Mouse (Mus musculus) left cerebral cortex, adult 9 months (tissue): ENCODE data around the gene Ercc6.
A peak's percentile ranks its signal among the peaks of the same experiment; 100 is the strongest.

Experiments used
- DNase-seq, 2 experiments: peaks; one replicate each; pipeline ENCODE4 v3.0.0; 2022; ENCODE audit warnings: low spot score in 2 of 2

Ercc6 gene

GRCm38 (mm10) chr14:32518543-32518942 lies 5.2 kb downstream of the Ercc6 start:
- no peak for DNase-seq

- no peak for DNase-seq
Measured at GRCm38 (mm10) chr14:32520400-32520926, 7.1 kb downstream of the Ercc6 start.

DNA sequence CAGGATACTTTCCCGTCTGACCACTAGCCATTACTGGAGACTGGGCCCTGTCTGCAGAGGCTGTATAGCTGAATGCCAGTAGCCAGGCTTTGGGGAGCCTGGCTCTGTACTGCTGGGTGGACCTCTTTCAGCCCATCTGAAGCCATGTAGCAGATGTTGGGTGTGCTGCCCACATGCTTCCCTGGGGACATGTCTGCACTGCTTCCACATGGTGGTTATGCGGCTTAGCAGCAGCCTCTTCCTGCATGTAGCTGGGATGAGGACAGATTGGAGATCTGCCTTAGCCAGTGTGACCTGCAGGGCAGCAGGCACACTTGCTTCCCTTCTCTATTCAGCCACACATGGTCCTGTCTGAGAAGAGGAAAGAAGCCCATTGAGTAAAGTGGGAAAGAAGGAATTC lies 9.0 kb downstream of the Ercc6 start:
- DNase-seq = no peak

- DNase-seq = no peak
Measured at GRCm38 (mm10) chr14:32524071-32524470, 10.8 kb downstream of the Ercc6 start.

- DNase-seq = no peak
Measured at GRCm38 (mm10) chr14:32525996-32526705, 12.8 kb downstream of the Ercc6 start.

GRCm38 (mm10) chr14:32527211-32527610 lies 13.9 kb downstream of the Ercc6 start:
- no peak for DNase-seq

DNA sequence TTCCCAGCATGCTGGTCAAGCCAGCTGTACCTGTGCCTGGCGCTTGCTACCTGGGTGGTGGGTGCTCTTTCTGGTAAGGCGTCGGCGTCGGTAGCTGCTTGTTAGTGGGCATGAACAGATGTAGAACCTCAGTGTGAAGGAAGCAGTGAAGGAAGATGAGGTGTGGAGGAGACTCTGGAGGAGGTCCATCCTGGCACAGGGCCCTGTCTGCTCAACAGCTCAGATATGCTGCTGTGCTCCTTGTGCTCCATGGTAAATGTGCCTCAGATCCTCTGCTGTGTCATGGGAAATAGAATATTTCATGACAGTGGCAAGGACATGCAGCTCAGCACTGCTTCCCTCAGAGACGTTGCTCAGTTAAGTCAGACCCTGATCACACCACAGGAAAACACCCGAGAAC lies 15.7 kb downstream of the Ercc6 start:
- DNase-seq = peak in 1 of 2 experiments; percentile 75

DNA sequence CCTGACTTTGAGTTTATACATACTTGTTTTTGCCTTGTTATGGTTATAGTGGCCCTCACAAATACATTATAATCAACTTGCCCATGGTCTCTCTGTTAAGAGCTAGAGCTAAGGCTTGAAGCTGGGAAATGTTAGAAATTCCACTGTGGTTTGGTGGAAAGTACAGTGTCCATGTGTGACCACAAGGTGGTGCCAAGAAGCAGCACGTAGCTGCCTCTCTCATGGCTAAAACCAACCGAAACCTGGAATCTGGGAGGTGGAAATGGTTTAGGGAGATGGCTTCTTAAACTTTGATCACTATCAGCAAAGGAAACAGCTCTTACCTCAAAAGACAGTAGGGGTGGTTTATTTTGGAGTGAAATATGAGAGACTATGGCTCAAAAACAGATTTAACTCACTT lies 17.6 kb downstream of the Ercc6 start:
- peak in 1 of 2 experiments; percentile 53 for DNase-seq

GRCm38 (mm10) chr14:32531371-32531770 lies 18.1 kb downstream of the Ercc6 start:
- DNase-seq = no peak

- DNase-seq = no peak
Measured at GRCm38 (mm10) chr14:32532381-32533147, 19.2 kb downstream of the Ercc6 start.

DNA sequence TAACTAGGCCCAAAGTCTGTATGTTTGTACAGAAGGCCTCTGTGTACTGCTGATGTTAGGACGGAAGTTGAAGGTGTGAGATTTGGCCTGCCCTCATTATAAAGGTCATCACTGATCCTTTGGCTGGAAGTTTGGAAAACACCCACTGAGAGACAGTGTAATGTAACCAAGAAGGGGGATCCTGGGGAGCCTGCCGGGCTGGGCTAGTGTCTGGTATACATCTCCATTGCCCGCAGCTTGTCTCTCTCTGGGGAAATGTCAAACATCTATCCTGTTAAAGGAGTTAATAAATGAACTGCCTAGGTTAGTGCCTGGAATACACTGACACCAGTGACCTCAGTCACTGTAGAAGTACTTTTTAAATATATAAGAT lies 19.8 kb downstream of the Ercc6 start:
- no peak for DNase-seq

GRCm38 (mm10) chr14:32533656-32534055 lies 20.3 kb downstream of the Ercc6 start:
- no peak for DNase-seq

DNA sequence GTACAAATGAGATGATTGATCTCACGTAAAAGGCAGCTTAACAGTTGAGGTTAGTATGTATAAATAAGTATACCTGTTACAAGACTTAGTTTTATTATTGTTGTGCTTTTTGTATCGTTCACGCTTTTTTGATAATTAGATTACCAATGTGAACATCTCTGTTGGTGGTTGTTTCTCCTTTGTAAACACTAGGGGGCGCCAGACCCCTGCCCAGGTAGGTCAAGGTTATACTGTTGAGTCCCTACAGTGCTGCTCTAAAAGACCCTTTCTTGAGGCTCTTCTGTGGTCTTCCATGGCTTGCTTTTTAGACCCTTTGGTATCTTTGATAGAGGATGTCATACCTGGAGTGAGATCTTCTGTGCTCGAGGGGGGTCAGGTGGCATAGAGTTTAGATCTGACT lies 20.8 kb downstream of the Ercc6 start:
- DNase-seq = no peak

DNA sequence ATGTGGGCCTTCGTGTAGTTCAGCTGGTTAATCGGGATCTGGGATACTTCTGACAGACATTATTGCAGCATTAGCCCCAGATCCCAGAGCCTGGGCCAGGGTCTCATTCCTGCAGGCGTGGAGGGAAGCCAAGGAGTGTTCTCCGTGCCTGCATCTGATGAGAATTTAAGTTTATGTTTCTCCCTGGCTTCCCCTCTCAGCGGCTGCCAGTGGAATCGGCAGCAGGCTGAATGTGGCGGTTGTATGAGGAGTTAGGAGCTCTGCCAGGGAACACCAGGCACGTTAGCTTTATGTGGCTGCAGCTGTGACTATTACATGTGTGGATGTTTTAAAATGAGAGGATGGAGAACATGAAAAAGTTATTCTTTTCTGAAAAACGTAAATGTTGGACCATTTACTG lies 23.4 kb downstream of the Ercc6 start:
- DNase-seq = peak in 1 of 2 experiments; percentile 34

DNA sequence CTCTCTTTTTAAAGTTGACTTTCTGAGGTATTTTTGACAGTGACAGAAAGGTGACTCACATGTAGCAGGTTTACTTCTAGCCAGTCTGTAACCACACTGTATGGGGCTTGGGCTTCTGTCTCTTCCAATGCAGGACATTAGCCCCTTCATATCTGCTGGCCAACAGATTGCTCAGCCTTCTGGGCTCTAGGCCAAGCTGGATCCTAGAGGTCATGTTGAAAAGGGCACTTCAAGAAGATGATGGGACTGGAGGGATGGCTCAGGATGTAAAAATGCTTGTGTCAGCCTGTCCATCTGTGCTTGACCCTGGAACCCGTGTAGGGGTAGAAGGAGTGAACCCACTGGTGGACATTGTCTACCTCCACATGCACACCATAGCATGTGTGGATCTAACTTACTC lies 24.8 kb downstream of the Ercc6 start:
- no peak for DNase-seq

GRCm38 (mm10) chr14:32543075-32543474 lies 29.8 kb downstream of the Ercc6 start:
- no peak for DNase-seq

DNA sequence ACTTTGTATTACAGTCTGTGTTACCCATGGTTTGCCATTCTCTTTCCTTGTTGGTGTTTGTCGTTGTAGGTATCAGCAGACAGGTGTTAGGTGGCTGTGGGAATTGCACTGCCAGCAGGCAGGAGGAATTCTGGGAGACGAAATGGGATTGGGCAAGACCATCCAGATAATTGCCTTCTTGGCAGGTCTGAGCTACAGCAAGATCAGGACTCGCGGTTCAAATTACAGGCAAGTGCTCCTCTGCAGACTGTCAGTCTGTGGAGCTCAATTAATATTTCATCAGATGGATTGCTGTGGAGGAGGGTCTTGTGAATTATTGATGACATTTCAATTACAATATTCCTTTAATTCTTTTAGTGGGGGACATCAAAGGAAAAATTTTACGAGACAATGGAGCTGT lies 33.4 kb downstream of the Ercc6 start:
- DNase-seq = no peak

DNA sequence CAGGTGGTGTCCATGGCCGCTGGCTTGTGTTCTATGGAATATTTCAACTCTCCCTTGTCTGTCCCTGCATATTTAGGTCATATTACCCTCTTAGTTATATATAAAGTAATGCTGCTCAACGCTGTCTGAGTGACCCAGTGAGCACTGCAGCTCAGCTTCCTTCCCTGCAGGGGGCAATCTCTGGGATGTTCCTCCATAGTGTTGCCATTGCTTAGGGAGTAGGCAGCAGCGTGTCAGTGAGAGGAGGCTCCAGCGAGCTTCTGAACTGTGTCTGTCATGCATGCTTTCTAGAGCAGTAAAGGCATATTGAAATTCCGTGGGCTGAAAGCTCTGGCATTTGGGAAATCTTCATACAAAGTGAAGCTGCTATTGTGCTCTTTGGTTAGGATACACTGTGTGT lies 38.5 kb downstream of the Ercc6 start:
- DNase-seq = no peak

GRCm38 (mm10) chr14:32553198-32553903 lies 40.0 kb downstream of the Ercc6 start:
- DNase-seq = no peak

DNA sequence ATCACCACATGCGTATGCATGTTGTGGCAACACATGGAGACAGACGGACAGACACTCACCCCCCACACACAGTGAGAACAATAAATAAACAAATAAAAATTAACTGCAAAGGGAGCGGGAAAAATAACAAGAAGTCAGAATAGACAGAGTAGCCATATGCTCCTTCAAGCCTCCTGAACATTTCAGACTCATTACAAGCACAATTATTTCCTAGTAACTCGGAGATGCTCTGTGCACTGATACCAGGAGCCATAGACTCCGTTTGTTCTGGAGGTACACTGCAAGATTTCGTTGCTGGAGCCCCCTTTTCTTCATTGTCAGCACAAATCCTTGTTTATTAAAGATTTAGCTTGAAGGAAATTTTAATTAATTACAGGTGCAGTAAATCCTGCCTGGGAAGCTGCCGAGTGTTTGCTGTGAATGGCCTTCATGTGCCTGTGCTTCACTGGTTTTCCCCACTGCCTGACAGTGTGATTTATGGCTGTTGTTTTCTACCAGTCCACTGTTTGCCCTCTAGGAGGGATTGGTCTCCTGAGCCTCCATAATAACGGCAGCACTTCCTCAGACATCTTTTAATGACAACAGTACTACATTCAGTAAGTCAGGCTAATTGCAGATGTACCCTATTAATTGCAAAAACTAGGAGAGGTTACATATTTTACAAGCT lies 41.7 kb downstream of the Ercc6 start:
- DNase-seq = no peak

DNA sequence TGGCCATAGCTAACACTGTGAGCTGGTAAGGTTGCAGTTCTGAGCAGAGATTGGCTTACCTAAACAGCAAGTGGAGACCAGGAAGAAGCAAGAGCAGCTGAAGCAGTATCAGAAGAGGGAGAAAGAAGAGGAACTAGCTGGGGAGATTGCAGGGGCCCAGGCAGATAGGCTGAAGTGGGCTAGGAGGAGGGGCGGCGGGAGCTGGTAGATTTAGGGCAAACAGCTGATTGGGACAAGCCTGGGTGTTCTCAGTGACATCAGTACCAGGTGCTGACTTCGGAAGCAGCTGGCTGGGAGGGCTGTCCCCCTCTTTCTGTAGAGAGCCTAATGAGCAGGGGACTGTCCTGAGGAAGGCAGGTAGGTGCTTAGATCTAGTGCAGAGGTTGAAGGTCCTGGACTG lies 48.1 kb downstream of the Ercc6 start:
- no peak for DNase-seq

- DNase-seq = no peak
Measured at GRCm38 (mm10) chr14:32563661-32564060, 50.3 kb downstream of the Ercc6 start.
